Mouse (Mus musculus) heart, adult 18-20 months (tissue): Measurements from ENCODE around the gene Rabggta. TPM values are rescaled to one million over a fixed set of nuclear protein-coding genes. Genes with fewer than 3 reads are reported as not detected.

Experiments
- DNase-seq, 2 experiments: peaks; one replicate each; pipeline ENCODE4 v3.0.0; 2021 to 2022; ENCODE audit warnings: mixed read lengths in 1 of 2
- total RNA-seq, 2 experiments: library from RNA; stranded (reverse); gene quantifications; 2 replicates each; pipeline ENCODE4 v1.2.3; 2021

Gene Rabggta
- total RNA-seq, 2 experiments from 2014 or later = 14.8 to 15.8 TPM

DNA sequence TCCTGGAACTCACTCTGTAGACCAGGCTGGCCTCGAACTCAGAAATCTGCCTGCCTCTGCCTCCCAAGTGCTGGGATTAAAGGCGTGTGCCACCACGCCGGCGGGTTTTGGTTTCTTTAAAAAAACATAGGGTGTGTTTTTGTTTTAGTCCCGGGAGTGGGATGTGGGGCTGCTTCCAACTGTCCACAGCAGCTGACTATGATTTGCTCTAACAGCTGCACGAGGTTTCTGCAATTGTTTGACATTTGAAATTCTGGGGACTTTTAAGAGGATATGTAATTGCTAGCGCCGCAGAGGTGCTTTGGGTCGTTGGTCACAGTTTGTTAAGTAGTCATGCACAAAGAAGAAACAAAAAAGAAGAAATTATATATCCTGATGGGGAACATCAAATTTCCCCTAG is 32.6 kb downstream of the Rabggta start:
- no peak for DNase-seq

DNA sequence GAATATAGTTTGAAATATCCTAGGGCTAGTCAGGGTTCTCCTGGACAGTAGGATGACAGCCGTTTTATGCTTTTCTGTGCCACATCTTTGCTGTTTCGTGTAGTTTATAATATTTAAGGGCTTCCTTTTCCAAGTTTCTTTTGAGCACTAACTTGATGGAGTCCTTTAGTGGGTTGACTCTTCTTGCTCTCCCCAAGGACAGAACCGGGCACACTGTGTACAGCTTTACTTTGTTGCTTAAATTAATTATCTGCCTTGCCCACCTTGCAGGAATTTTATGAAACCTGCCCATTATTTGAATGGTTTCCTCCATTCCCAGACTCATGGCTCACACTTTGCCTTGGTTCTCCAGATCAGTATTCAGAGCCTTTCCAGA is 40.0 kb downstream of the Rabggta start:
- no peak for DNase-seq

DNA sequence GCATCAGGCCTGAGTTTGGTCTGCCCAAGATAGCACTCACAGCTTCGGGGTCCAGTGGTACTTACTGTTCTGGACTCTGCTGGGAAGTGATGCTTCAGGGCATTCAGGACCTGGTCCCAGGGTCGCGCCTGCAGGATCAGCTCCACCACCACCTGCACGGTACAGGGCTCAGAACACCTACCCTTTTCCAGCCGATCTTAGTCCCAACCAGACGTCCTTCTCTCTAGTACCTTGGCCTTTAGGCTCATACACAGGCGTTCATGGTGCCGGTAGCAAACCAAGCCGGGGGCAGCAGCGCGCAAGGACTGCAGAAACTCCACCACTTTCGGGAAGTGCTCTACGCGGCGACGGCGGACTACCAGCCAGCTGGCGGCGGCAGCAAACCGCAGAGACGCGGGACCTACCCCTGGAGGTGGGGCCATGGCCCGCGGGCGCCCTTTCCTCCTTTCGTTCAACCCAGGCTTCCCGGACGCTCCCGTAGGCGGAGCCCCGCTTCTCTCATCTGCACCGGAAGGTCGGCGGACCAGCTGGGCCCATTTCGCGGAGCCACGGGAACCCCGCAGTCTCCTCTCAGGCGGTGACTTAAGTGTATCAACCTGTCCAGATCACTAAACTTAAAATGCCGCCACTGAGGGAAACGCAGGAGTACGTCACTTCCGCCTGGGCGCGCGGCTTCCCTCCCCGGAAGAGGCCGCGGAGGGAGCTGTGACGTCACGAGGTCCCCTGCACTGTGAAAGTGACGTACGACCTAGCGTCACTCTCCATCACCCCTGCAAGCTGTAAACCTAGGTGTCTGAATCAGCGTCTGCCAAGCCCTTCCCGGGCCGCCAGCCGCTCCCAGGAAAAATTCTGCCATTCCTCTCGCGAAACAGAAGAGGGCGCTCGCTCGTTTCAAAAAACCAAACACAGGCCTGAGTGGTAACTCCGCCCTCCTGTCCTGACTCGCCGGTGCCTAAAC is 40.6 kb downstream of the Rabggta start, which contains the start of gene Tinf2:
TSS of gene Tinf2 (minus strand) at position 661 of the 958 bp plus-strand sequence.
- peak; percentile 94 to 95 for DNase-seq

DNA sequence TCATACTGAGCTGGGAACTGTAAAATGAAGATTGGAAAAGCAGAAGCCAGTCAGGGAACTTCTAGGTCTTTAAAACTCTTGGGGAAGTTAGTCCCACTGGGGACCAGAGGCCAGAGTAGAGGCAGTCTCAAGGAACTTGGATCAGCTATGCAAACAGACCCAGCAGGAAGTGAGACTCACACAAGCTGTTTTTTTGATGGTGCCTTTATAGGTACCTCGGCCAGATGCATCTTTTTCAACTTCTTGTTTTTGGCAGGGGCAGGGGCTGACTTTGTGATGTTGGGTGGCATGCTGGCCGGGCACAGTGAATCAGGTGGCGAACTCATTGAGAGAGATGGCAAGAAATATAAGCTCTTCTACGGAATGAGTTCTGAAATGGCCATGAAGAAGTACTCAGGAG is 44.4 kb downstream of the Rabggta start:
- DNase-seq = peak in 1 of 2 experiments; percentile 20

DNA sequence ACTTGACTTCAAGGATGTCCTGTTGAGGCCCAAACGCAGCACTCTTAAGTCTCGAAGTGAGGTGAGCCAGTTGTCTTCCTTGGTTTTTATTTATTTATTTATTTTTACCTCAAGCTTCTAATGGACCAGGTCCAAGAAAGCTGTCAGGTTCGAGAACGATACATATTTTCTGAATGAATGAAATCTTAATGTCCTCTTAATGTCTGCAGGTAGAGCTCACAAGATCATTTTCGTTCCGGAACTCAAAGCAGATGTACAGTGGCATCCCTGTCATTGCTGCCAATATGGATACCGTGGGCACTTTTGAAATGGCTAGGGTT is 49.4 kb downstream of the Rabggta start:
- no peak for DNase-seq

DNA sequence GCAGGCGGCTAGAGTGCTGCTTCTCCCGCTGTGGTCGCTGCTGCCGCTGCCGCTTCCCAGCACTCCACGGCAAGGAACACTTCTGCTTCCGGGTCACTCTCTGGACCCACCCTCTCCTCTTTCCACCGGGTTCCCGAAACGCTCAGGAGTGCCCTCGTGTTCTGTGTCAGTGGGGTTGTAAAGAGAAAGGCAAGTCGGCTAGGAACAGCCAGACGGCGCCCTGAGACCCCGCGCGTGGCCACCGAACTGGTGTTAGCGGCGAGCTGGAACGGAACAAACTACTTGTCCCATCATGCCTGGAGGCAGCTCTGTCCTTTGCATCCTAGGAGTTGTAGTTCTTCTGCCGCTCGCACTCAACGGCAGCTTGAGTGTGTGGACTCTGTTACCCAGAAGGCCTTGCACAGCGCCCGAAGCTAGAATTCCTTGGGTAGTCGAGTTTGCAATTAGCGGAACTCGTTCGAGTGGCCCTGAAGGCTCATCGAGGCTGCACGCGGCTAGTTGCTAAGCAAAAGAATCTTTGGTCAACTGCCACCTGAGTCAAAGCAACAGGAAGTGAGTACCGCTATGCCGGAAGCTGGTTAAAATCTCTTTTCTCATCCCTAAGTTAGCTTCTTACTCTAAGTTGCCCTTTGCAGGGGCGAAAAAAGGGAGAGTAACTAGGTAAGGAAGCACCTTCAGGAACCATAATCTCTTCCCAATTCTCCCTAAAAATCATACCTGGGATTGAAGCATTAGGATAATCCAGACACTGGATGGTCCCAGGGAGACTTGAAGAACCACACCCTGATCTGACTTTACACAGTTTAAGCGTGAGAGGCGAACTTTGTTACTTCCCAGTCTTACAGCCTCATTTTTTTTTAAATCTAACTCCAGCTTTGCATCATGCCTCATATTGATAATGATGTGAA is 50.0 kb downstream of the Rabggta start, which contains the start of the genes Gmpr2 and Nedd8:
TSS of gene Gmpr2 (plus strand) at position 109 of the 908 bp plus-strand sequence.
TSS of gene Nedd8 (minus strand) at position 292 of the 908 bp plus-strand sequence.
- DNase-seq = peak; percentile 96

DNA sequence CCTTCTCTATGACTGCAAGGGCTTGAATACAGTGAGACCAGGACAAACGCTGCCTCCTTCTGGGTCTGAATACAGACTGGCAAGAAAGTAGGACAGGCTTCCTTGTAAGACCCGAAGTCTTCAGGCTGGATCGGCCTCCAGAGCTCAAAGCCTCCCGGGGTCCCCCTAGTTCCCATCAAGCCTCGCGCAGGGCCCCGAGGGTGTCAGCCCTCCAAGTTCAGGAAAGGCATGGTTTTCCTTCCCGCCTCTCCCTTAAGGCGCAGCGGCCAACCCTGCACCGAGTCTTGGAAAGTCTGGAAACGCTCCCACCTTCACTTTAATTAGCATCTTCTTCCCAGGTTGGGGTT is 50.6 kb downstream of the Rabggta start:
- no peak for DNase-seq

Other genes with a start within 250 kb of the Rabggta start
- 100 to 1,000 TPM; 127 to 134 TPM for gene Dhrs4, start 243.5 kb downstream of the Rabggta start, total RNA-seq
- gene Carmil3, start 231.6 kb downstream of the Rabggta start, total RNA-seq = 1 to 10 TPM; 2.5 to 3.4 TPM
- gene Cpne6, start 211.8 kb downstream of the Rabggta start, total RNA-seq = not detected
- not detected for gene Nrl, start 197.3 kb downstream of the Rabggta start, total RNA-seq
- gene Pck2, start 182.0 kb downstream of the Rabggta start, total RNA-seq = 1 to 10 TPM; 8.3 to 9.4 TPM
- 100 to 1,000 TPM; 147 to 152 TPM for gene Dcaf11, start 162.3 kb downstream of the Rabggta start, total RNA-seq
- gene A730061H03Rik, start 161.9 kb downstream of the Rabggta start, total RNA-seq = not detected
- gene Fitm1, start 146.6 kb downstream of the Rabggta start, total RNA-seq = 100 to 1,000 TPM; 172 to 176 TPM
- 100 to 1,000 TPM; 276 to 319 TPM for gene Psme1, start 144.1 kb downstream of the Rabggta start, total RNA-seq
- 10 to 100 TPM; 66.8 to 70.0 TPM for gene Emc9, start 137.0 kb downstream of the Rabggta start, total RNA-seq
- 100 to 1,000 TPM; 142 to 145 TPM for gene Psme2, start 131.2 kb downstream of the Rabggta start, total RNA-seq
- 10 to 100 TPM; 25.4 to 29.9 TPM for gene Rnf31, start 130.6 kb downstream of the Rabggta start, total RNA-seq
- 10 to 100 TPM in 1 of 2 experiments, 1 to 10 TPM in 1; 8.9 to 11.0 TPM for gene Irf9, start 118.7 kb downstream of the Rabggta start, total RNA-seq
- gene Rec8, start 104.2 kb downstream of the Rabggta start, total RNA-seq = under 1 TPM; 0.22 to 0.62 TPM
- 10 to 100 TPM; 51.3 to 64.8 TPM for gene Ipo4, start 86.3 kb downstream of the Rabggta start, total RNA-seq
- 1 to 10 TPM; 1.4 to 2.3 TPM for gene Gm49378, start 84.4 kb downstream of the Rabggta start, total RNA-seq
- 10 to 100 TPM; 39.7 to 42.3 TPM for gene Tm9sf1, start 78.5 kb downstream of the Rabggta start, total RNA-seq
- gene Tssk4, start 72.1 kb downstream of the Rabggta start, total RNA-seq = under 1 TPM; 0.42 to 0.54 TPM
- gene Mdp1, start 61.8 kb downstream of the Rabggta start, total RNA-seq = 10 to 100 TPM; 47.1 to 58.8 TPM
- 10 to 100 TPM in 1 of 2 experiments, 1 to 10 TPM in 1; 8.7 to 10.8 TPM for gene Gmpr2, start 50.3 kb downstream of the Rabggta start, total RNA-seq
- 100 to 1,000 TPM; 250 to 257 TPM for gene Nedd8, start 50.1 kb downstream of the Rabggta start, total RNA-seq
- 10 to 100 TPM; 10.1 to 12.1 TPM for gene Tinf2, start 40.4 kb downstream of the Rabggta start, total RNA-seq
- gene Tgm1, start 8.3 kb downstream of the Rabggta start, total RNA-seq = under 1 TPM; 0.25 to 0.44 TPM
- gene Dhrs1, start 23.4 kb upstream of the Rabggta start, total RNA-seq = 10 to 100 TPM; 39.8 to 42.6 TPM
- gene Nop9, start 23.4 kb upstream of the Rabggta start, total RNA-seq = 10 to 100 TPM in 1 of 2 experiments, 1 to 10 TPM in 1; 7.7 to 11.9 TPM
- 1 to 10 TPM; 2.0 TPM for gene Cideb, start 36.2 kb upstream of the Rabggta start, total RNA-seq
- gene Ltb4r2, start 39.2 kb upstream of the Rabggta start, total RNA-seq = under 1 TPM; 0.21 to 0.25 TPM
- under 1 TPM; 0.25 to 0.41 TPM for gene Ltb4r1, start 43.7 kb upstream of the Rabggta start, total RNA-seq
- gene Adcy4, start 61.8 kb upstream of the Rabggta start, total RNA-seq = 10 to 100 TPM; 15.7 to 17.3 TPM
- 1 to 10 TPM; 1.6 to 2.9 TPM for gene Ripk3, start 66.6 kb upstream of the Rabggta start, total RNA-seq
- gene Nfatc4, start 100.9 kb upstream of the Rabggta start, total RNA-seq = 1 to 10 TPM; 2.5 to 4.0 TPM
- 1 to 10 TPM; 7.2 to 7.4 TPM for gene Nynrin, start 131.7 kb upstream of the Rabggta start, total RNA-seq
- gene Cbln3, start 162.1 kb upstream of the Rabggta start, total RNA-seq = not detected
- gene Khnyn, start 162.7 kb upstream of the Rabggta start, total RNA-seq = 10 to 100 TPM in 1 of 2 experiments, 1 to 10 TPM in 1; 8.6 to 10.0 TPM
- gene Sdr39u1, start 178.0 kb upstream of the Rabggta start, total RNA-seq = 100 to 1,000 TPM; 119 to 138 TPM
- 1 to 10 TPM; 1.6 to 2.5 TPM for gene Cma1, start 222.4 kb upstream of the Rabggta start, total RNA-seq
- not detected for gene Cma2, start 228.7 kb upstream of the Rabggta start, total RNA-seq